Mouse (Mus musculus) hindbrain, embryonic 16.5 days (tissue): ENCODE results near the gene Bahcc1. TPM values are rescaled to one million over a fixed set of nuclear protein-coding genes. Genes with fewer than 3 reads are reported as not detected.

Source experiments
- microRNA-seq: library from miRNA; unstranded; fragments of <30 nt; microRNA quantifications from one replicate; pipeline ENCODE4, GENCODE M21; 2017
- polyA plus RNA-seq: library from polyadenylated mRNA; unstranded; fragments of >200 nt; fragmentation: Nextera tagmentation; extraction: Ambion mirVana; gene quantifications from 2 replicates; pipeline ENCODE4 v1.2.1, GENCODE M21; 2015

Bahcc1 gene
- polyA plus RNA-seq, 1 experiment from 2014 or later, result 7.8 TPM

Small RNAs within 50 kb of the gene (microRNA-seq; reads per million reads assigned to microRNA genes)
- gene Gm47297, result not detected

Other genes with a start within 250 kb of the Bahcc1 start
- gene Aatk, start 185.8 kb upstream of the Bahcc1 start, polyA plus RNA-seq, result 35.6 and 46.6 TPM in 2 replicates
- gene Cep131, start 146.1 kb upstream of the Bahcc1 start, polyA plus RNA-seq, result 24.2 and 27.3 TPM in 2 replicates
- 20.5 and 22.9 TPM in 2 replicates for gene Tepsin, start 134.2 kb upstream of the Bahcc1 start, polyA plus RNA-seq
- 47.1 and 62.7 TPM in 2 replicates for gene Ndufaf8, start 134.0 kb upstream of the Bahcc1 start, polyA plus RNA-seq
- gene Slc38a10, start 81.6 kb upstream of the Bahcc1 start, polyA plus RNA-seq, result 114 and 122 TPM in 2 replicates
- gene Actg1, start 115.6 kb downstream of the Bahcc1 start, polyA plus RNA-seq, result 4,199 and 4,222 TPM in 2 replicates
- gene Fscn2, start 128.6 kb downstream of the Bahcc1 start, polyA plus RNA-seq, result 0.66 and 1.6 TPM in 2 replicates
- 103 and 109 TPM in 2 replicates for gene Faap100, start 145.8 kb downstream of the Bahcc1 start, polyA plus RNA-seq
- 28.7 and 33.2 TPM in 2 replicates for gene Nploc4, start 204.8 kb downstream of the Bahcc1 start, polyA plus RNA-seq
- gene Tspan10, start 209.7 kb downstream of the Bahcc1 start, polyA plus RNA-seq, result not detected in 2 replicates
- 0.30 TPM in 1 of 2 replicates, not detected in the other for gene Pde6g, start 220.6 kb downstream of the Bahcc1 start, polyA plus RNA-seq
- 10.8 and 15.8 TPM in 2 replicates for gene Oxld1, start 225.1 kb downstream of the Bahcc1 start, polyA plus RNA-seq
- gene Ccdc137, start 225.2 kb downstream of the Bahcc1 start, polyA plus RNA-seq, result 23.5 and 25.9 TPM in 2 replicates
- gene Arl16, start 234.7 kb downstream of the Bahcc1 start, polyA plus RNA-seq, result 60.5 and 68.1 TPM in 2 replicates